In genomic region chr17:34894074-34894597, GRCm38 (mm10) we compare ENCODE assay signal across 8 mouse cellular contexts. TPM values are rescaled to one million over a fixed set of nuclear protein-coding genes. Genes with fewer than 3 reads are reported as not detected.
DNase-seq lines count a peak whose midpoint lies in the region; ATAC-seq lines count a peak whose summit lies in the region.

No protein-coding gene starts in this region.

- ATAC-seq in hindbrain, embryonic 14.5 days (ENCODE audit: low FRiP score) = peak; percentile 90

- H3K4me3 ChIP-seq in hindbrain, embryonic 14.5 days (replicated peaks; ENCODE audit: low read length) = peak overlapping the region; percentile 75

- peak overlapping the region; percentile 89 for H3K9ac ChIP-seq in hindbrain, embryonic 14.5 days

- no peaks in the 10 kb centered on the region for H3K9me3 ChIP-seq in hindbrain, embryonic 14.5 days (ENCODE audit: control insufficient read depth, low read length)

- peaks cover 8% of the 10 kb centered on the region; the same call in 1 of the 2 replicates for H3K36me3 ChIP-seq in hindbrain, embryonic 14.5 days (replicated peaks; ENCODE audit: control insufficient read depth, insufficient read depth)

- H3K4me2 ChIP-seq in hindbrain, embryonic 14.5 days (replicated peaks) = peak overlapping the region; percentile 79

- under 1% methylated on average over 40 of the region's 51 CpGs for WGBS in hindbrain, embryonic 14.5 days

- H3K27ac ChIP-seq in hindbrain, embryonic 14.5 days = peak overlapping the region; percentile 96

- no peaks in the 10 kb centered on the region for H3K27me3 ChIP-seq in hindbrain, embryonic 14.5 days (ENCODE audit: control insufficient read depth, insufficient read depth, low read length)

- DNase-seq in T-cell, adult 2 months (ENCODE audit: low spot score) = peak; percentile 79
- DNase-seq in cerebellum, postnatal 25 days = peak; percentile 95 to 98
- DNase-seq in frontal cortex, postnatal 25 days (ENCODE audit: low spot score in 2 of 2) = peak; percentile 78 to 89
- peak; percentile 98 for DNase-seq in hindbrain, embryonic 14.5 days (ENCODE audit: low spot score)
- DNase-seq in layer of hippocampus, postnatal 36 days = peak; percentile 91
- DNase-seq in lung, postnatal 25 days (ENCODE audit: low spot score) = peak; percentile 94
- peak; percentile 99 for DNase-seq in retina, adult 2 months (ENCODE audit: low read depth, low spot score)
- DNase-seq in thymus, postnatal 25 days = peak; percentile 94

- peaks cover 28% of the 10 kb centered on the region for H3K4me1 ChIP-seq in hindbrain, embryonic 14.5 days (replicated peaks; ENCODE audit: control insufficient read depth, insufficient read depth, low read length)

RNA-seq across cellular contexts. Expression of gene C2, which starts 3.9 kb away (rescaled TPM):
- polyA plus RNA-seq in hindbrain, embryonic 14.5 days (2014; fragmentation: Nextera tagmentation; extraction: Ambion mirVana) = 1.2 and 1.8 TPM in 2 replicates
- 1 to 10 TPM in 1 of 2 experiments, under 1 TPM in 1; 0.22 to 2.0 TPM for total RNA-seq in layer of hippocampus, postnatal 36 days (2021)

RNA-seq across cellular contexts. Expression of gene Ehmt2, which starts 4.1 kb away (rescaled TPM):
- 72.6 and 82.1 TPM in 2 replicates for polyA plus RNA-seq in hindbrain, embryonic 14.5 days (2014; fragmentation: Nextera tagmentation; extraction: Ambion mirVana)
- 100 to 1,000 TPM; 175 to 182 TPM for total RNA-seq in layer of hippocampus, postnatal 36 days (2021)

RNA-seq across cellular contexts. Expression of gene Gm20547, which starts 12.3 kb away (rescaled TPM):
- polyA plus RNA-seq in hindbrain, embryonic 14.5 days (2014; fragmentation: Nextera tagmentation; extraction: Ambion mirVana) = not detected in 2 replicates
- not detected for total RNA-seq in layer of hippocampus, postnatal 36 days (2021)

RNA-seq across cellular contexts. Expression of gene Zbtb12, which starts 14.9 kb away (rescaled TPM):
- polyA plus RNA-seq in hindbrain, embryonic 14.5 days (2014; fragmentation: Nextera tagmentation; extraction: Ambion mirVana) = 3.0 and 3.3 TPM in 2 replicates
- total RNA-seq in layer of hippocampus, postnatal 36 days (2021) = 1 to 10 TPM; 6.9 to 8.0 TPM

RNA-seq across cellular contexts. Expression of gene Slc44a4, which starts 20.1 kb away (rescaled TPM):
- 0.11 and 0.12 TPM in 2 replicates for polyA plus RNA-seq in hindbrain, embryonic 14.5 days (2014; fragmentation: Nextera tagmentation; extraction: Ambion mirVana)
- total RNA-seq in layer of hippocampus, postnatal 36 days (2021) = under 1 TPM in 1 of 2 experiments, not detected in 1; 0.28 TPM

Comparison
In these comparisons a context has a peak if more than half of its experiments do, and no peak if none do; other contexts are left out.
1. Peak in every context shown above with its lines: DNase-seq, ATAC-seq, H3K4me3 ChIP-seq and H3K27ac ChIP-seq.